Mouse (Mus musculus) CH12.LX (cell line): ENCODE measurements at regions not wholly inside any gene's neighbourhood (a gene's known extent, or its start where the extent isn't known, plus 50 kb on each side); places are given as distances from the start of the nearest gene placed in this dataset.

Source experiments
- DNase-seq: peaks from one replicate; pipeline ENCODE4 v3.0.0-alpha.2; 2013; ENCODE audit errors: extremely low read depth
- H3K27ac ChIP-seq: 2 replicates; pipeline ENCODE4 v1.5.1; 2012; ENCODE audit warnings: low read depth, mild to moderate bottlenecking, control low read depth, moderate library complexity; ENCODE audit not compliant: insufficient read depth
- H3K27me3 ChIP-seq: replicated peaks from 2 replicates; pipeline ENCODE3; 2012; ENCODE audit warnings: inconsistent platforms
- H3K36me3 ChIP-seq, 2 experiments: replicated peaks in 1 of 2; 2 replicates each; pipeline versions ENCODE3 to v1.6.1; 2012; ENCODE audit warnings: inconsistent platforms in 1 of 2, low read length in 1 of 2, mild to moderate bottlenecking in 1 of 2, mixed read lengths in 1 of 2, moderate library complexity in 1 of 2; ENCODE audit not compliant: control insufficient read depth in 1 of 2, insufficient read depth in 1 of 2
- H3K4me1 ChIP-seq, 2 experiments: 2 replicates each; pipeline ENCODE4 v1.6.1; 2012; ENCODE audit warnings: inconsistent platforms in 1 of 2, moderate library complexity in 1 of 2; ENCODE audit not compliant: insufficient read depth in 2 of 2, control insufficient read depth in 1 of 2
- H3K4me2 ChIP-seq: 2 replicates; pipeline ENCODE4 v1.6.1; 2012; ENCODE audit warnings: low read depth, mild to moderate bottlenecking, control low read depth; ENCODE audit not compliant: poor library complexity, insufficient read depth, severe bottlenecking
- H3K4me3 ChIP-seq, 3 experiments: fragments of 150-350 bp in 1 of 3; sonication (generic) in 1 of 3; replicated peaks in 1 of 3; 2 replicates each; pipeline versions ENCODE3 to v1.5.1; 2011 to 2012; ENCODE audit warnings: low read depth in 2 of 3, low read length in 2 of 3, mild to moderate bottlenecking in 2 of 3, moderate library complexity in 2 of 3, control low read depth in 1 of 3, improper control_type of control experiment in 1 of 3, inconsistent platforms in 1 of 3, mixed read lengths in 1 of 3; ENCODE audit not compliant: poor library complexity in 1 of 3
- H3K79me2 ChIP-seq: replicated peaks from 2 replicates; pipeline ENCODE4 v1.6.1; 2012; ENCODE audit warnings: mild to moderate bottlenecking, moderate library complexity; ENCODE audit not compliant: control insufficient read depth, poor library complexity, insufficient read depth, severe bottlenecking; ENCODE audit errors: extremely low read depth
- H3K9ac ChIP-seq: 2 replicates; pipeline ENCODE4 v1.6.1; 2012; ENCODE audit warnings: low read depth, mild to moderate bottlenecking, control low read depth, moderate library complexity; ENCODE audit not compliant: insufficient read depth
- H3K9me3 ChIP-seq: replicated peaks from 2 replicates; pipeline ENCODE3; 2012; ENCODE audit warnings: low read length, inconsistent platforms, mixed read lengths
- BHLHE40 ChIP-seq: IDR thresholded peaks from 2 replicates; pipeline ENCODE4 v1.6.1; 2011; ENCODE audit warnings: mild to moderate bottlenecking, low read depth, low read length, improper control_type of control experiment
- CHD1 ChIP-seq: IDR thresholded peaks from 2 replicates; pipeline ENCODE4 v1.6.1; 2012; ENCODE audit warnings: low read depth, low read length, improper control_type of control experiment, inconsistent platforms
- ELF1 ChIP-seq: IDR thresholded peaks from 2 replicates; pipeline ENCODE4 v1.6.1; 2014; ENCODE audit warnings: low read depth, mild to moderate bottlenecking, inconsistent platforms, low read length, improper control_type of control experiment
- EP300 ChIP-seq: IDR thresholded peaks from 2 replicates; pipeline ENCODE4 v1.6.1; 2011; ENCODE audit warnings: low read length, improper control_type of control experiment
- ETS1 ChIP-seq: conservative IDR thresholded peaks from 2 replicates; pipeline ENCODE4 v1.6.1; 2012; ENCODE audit warnings: low read depth, mild to moderate bottlenecking, inconsistent platforms, low read length, improper control_type of control experiment, moderate library complexity
- GABPA ChIP-seq: IDR thresholded peaks from 2 replicates; pipeline ENCODE4 v1.6.1; 2012; ENCODE audit warnings: low read depth, low read length, improper control_type of control experiment, inconsistent platforms; ENCODE audit not compliant: insufficient replicate concordance
- IRF4 ChIP-seq: IDR thresholded peaks from 2 replicates; pipeline ENCODE4 v1.6.1; 2014; ENCODE audit warnings: low read depth, mild to moderate bottlenecking, inconsistent platforms, low read length, improper control_type of control experiment
- MAFK ChIP-seq: IDR thresholded peaks from 2 replicates; pipeline ENCODE4 v1.6.1; 2011; ENCODE audit warnings: low read length, improper control_type of control experiment; ENCODE audit not compliant: insufficient replicate concordance
- MAX ChIP-seq: IDR thresholded peaks from 2 replicates; pipeline ENCODE4 v1.6.1; 2011; ENCODE audit warnings: low read length, improper control_type of control experiment
- MXI1 ChIP-seq: IDR thresholded peaks from 2 replicates; pipeline ENCODE4 v1.6.1; 2011; ENCODE audit warnings: mild to moderate bottlenecking, low read depth, low read length, improper control_type of control experiment
- NRF1 ChIP-seq: IDR thresholded peaks from 2 replicates; pipeline ENCODE4 v1.6.1; 2014; ENCODE audit warnings: low read depth, mild to moderate bottlenecking, inconsistent platforms, low read length, improper control_type of control experiment, moderate library complexity
- PAX5 ChIP-seq: IDR thresholded peaks from 2 replicates; pipeline ENCODE4 v1.6.1; 2012; ENCODE audit warnings: low read length, inconsistent platforms, mixed read lengths
- POLR2A ChIP-seq: IDR thresholded peaks from 2 replicates; pipeline ENCODE4 v1.6.1; 2011; ENCODE audit warnings: low read depth, mild to moderate bottlenecking, improper control_type of control experiment, low read length
- RAD21 ChIP-seq: IDR thresholded peaks from 2 replicates; pipeline ENCODE4 v1.6.1; 2011; ENCODE audit warnings: low read depth, mild to moderate bottlenecking, low read length, improper control_type of control experiment, moderate library complexity
- RCOR1 ChIP-seq: conservative IDR thresholded peaks from 2 replicates; pipeline ENCODE4 v1.6.1; 2012; ENCODE audit warnings: low read depth, mild to moderate bottlenecking, inconsistent platforms, low read length, improper control_type of control experiment
- SIN3A ChIP-seq: IDR thresholded peaks from 2 replicates; pipeline ENCODE4 v1.6.1; 2012; ENCODE audit warnings: low read length, improper control_type of control experiment, inconsistent platforms
- SMC3 ChIP-seq: IDR thresholded peaks from 2 replicates; pipeline ENCODE4 v1.6.1; 2011; ENCODE audit warnings: low read depth, low read length, improper control_type of control experiment
- TBP ChIP-seq: conservative IDR thresholded peaks from 2 replicates; pipeline ENCODE4 v1.6.1; 2011; ENCODE audit warnings: low read depth, low read length, improper control_type of control experiment
- TCF12 ChIP-seq: IDR thresholded peaks from 2 replicates; pipeline ENCODE4 v1.6.1; 2014; ENCODE audit warnings: low read depth, mild to moderate bottlenecking, inconsistent platforms, low read length, improper control_type of control experiment
- USF2 ChIP-seq: conservative IDR thresholded peaks from 2 replicates; pipeline ENCODE4 v1.6.1; 2011; ENCODE audit warnings: low read depth, low read length, improper control_type of control experiment
- ZC3H11A ChIP-seq: IDR thresholded peaks from 2 replicates; pipeline ENCODE4 v1.6.1; 2012; ENCODE audit warnings: low read depth, mild to moderate bottlenecking, inconsistent platforms, low read length, improper control_type of control experiment
- ZKSCAN1 ChIP-seq: IDR thresholded peaks from 2 replicates; pipeline ENCODE4 v1.6.1; 2012; ENCODE audit warnings: low read depth, inconsistent platforms, low read length, improper control_type of control experiment, borderline replicate concordance
- ZMIZ1 ChIP-seq: IDR thresholded peaks from 2 replicates; pipeline ENCODE4 v1.6.1; 2012; ENCODE audit warnings: low read depth, mild to moderate bottlenecking, inconsistent platforms, low read length, improper control_type of control experiment
- ZNF384 ChIP-seq: IDR thresholded peaks from 2 replicates; pipeline ENCODE4 v1.6.1; 2012; ENCODE audit warnings: low read depth, low read length, improper control_type of control experiment, inconsistent platforms
- dilution Hi-C: fragments of 300-500 bp; cut with MboI; formaldehyde crosslinking; loops from 2 replicates; pipeline ENCODE4 v1.14.3; 2020; ENCODE audit warnings: low sequenced_read_pairs; ENCODE audit not compliant: extremely low pct_unique_long_range_greater_than_20kb, extremely low pct_ligation_motif_present
- in situ Hi-C: fragments of 300-500 bp; cut with MboI; formaldehyde crosslinking; loops from 3 replicates; pipeline ENCODE4 v1.14.3; 2019; ENCODE audit warnings: low sequenced_read_pairs, low pct_ligation_motif_present, low pct_unique_long_range_greater_than_20kb, mixed read lengths

GRCm38 (mm10) chr15:36938511-36939150, 68.9 kb downstream of the Zfp706 start (continued):
- no peak for TF ChIP-seq GABPA

- H3K79me2 ChIP-seq = no peaks in the 10 kb centered on the region
- DNase-seq = peak; percentile 83
These were observed 69.6 kb downstream of the Zfp706 start for GRCm38 (mm10) chr15:36937757-36938498.

GRCm38 (mm10) chr15:36937067-36937657, 70.4 kb downstream of the Zfp706 start:
- TF ChIP-seq ZMIZ1 (no peak), GABPA (no peak), IRF4 (no peak), PAX5 (no peak), TBP (no peak), MAX (no peak), RCOR1 (no peak), ETS1 (no peak), EP300 (no peak), ZKSCAN1 (no peak), POLR2A (no peak), NRF1 (no peak), SIN3A (no peak), TCF12 (no peak), BHLHE40 (0 out of 2 replicates have a peak, but pooled peaks have one; percentile 4), ELF1 (no peak), SMC3 (no peak), RAD21 (no peak), MXI1 (no peak), ZC3H11A (no peak), USF2 (peak; percentile 31), MAFK (0 out of 2 replicates have a peak, but pooled peaks have one; percentile 26), CHD1 (no peak)
- no peak overlapping the region for H3K27ac ChIP-seq
- peaks cover 38 to 63% of the 10 kb centered on the region in 2 experiments for H3K4me1 ChIP-seq
- H3K79me2 ChIP-seq = no peaks in the 10 kb centered on the region
- no peaks in the 10 kb centered on the region for H3K9me3 ChIP-seq
- H3K36me3 ChIP-seq = no peaks in the 10 kb centered on the region
- no peaks in the 10 kb centered on the region for H3K27me3 ChIP-seq
- H3K4me2 ChIP-seq = peak overlapping the region; percentile 73
- H3K4me3 ChIP-seq = no peak overlapping the region
- dilution Hi-C loops = no loop called here
- in situ Hi-C loops = no loop called here
- no peak for DNase-seq
- no peak overlapping the region for H3K9ac ChIP-seq

More at GRCm38 (mm10) chr15:36937757-36938498, 69.6 kb downstream of the Zfp706 start:
- TF ChIP-seq TBP (no peak), POLR2A (peak; percentile 35; the same call in 1 of the 2 replicates), SIN3A (peak; percentile 58; the same call in 1 of the 2 replicates), EP300 (0 out of 2 replicates have a peak, but pooled peaks have one; percentile 13), ZNF384 (no peak), BHLHE40 (0 out of 2 replicates have a peak, but pooled peaks have one; percentile 2)
- H3K27me3 ChIP-seq = no peaks in the 10 kb centered on the region
- H3K36me3 ChIP-seq = no peaks in the 10 kb centered on the region
- peaks cover 34 to 58% of the 10 kb centered on the region in 2 experiments for H3K4me1 ChIP-seq
- H3K4me2 ChIP-seq = peak overlapping the region; percentile 73
- H3K9me3 ChIP-seq = no peaks in the 10 kb centered on the region
- peak overlapping the region; percentile 68 for H3K9ac ChIP-seq
- peak overlapping the region; percentile 51 to 67 (median 64) for H3K4me3 ChIP-seq
- in situ Hi-C loops (no loop called here), dilution Hi-C loops (no loop called here)
- H3K27ac ChIP-seq = peak overlapping the region; percentile 21
